Mouse (Mus musculus): ENCODE measurements around the gene Cdca7l.

The Cdca7l gene

DNA sequence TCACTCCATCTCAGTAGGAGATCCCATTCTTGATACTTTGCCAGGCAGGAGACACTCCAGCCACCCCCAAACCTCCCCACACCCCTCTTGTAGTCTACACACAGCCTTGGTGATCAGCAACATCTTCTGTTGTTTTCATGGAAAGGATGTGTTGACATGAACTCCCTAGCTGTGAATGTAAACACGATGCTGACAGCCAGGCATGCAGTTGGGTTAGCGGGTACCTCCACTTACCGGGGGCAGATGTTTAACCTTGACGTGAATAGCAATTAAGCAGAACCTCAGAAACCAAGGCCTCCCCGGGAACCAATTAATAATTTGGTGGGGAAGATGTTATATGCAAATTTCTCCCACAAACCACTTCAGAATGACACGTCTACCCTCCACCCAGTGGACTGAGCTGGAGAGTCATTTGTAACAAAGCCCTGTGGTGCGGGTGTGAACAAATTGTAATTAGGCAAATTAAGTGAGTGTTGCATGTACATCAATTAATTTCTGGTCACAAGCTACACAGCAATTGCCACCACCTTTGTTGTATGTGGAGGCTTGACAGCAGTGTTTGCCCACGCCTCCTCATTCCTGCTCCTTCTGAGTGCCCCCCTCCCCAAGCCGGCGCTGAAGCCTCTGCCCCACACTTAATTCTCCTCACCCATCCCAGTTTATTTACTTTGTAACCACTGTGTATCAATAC is 5.4 kb downstream of the Cdca7l start:
- no peak for DNase-seq (ENCODE audit: low read depth in 1 of 2, low spot score in 2 of 2)

DNA sequence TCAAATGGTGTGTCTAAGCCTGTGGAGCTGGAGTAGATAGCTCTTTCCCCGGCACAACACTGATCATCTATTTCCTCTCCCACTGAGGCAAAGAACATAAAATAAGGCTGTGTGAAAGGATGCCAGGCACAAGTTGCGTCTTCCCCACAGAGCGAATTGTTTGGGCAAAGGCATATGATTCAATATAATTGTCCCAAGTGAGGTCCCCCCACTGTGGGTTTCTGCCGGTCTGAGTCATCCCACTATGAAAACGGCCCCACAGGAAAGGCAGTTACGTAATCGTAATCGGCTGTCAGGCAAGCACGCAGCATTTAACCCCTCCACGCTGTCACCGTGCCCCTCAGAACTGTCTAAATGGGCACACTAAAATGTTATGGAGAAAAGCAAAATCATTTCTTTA is 6.0 kb downstream of the Cdca7l start:
- DNase-seq (ENCODE audit: low read depth in 1 of 2, low spot score in 2 of 2): no peak

DNA sequence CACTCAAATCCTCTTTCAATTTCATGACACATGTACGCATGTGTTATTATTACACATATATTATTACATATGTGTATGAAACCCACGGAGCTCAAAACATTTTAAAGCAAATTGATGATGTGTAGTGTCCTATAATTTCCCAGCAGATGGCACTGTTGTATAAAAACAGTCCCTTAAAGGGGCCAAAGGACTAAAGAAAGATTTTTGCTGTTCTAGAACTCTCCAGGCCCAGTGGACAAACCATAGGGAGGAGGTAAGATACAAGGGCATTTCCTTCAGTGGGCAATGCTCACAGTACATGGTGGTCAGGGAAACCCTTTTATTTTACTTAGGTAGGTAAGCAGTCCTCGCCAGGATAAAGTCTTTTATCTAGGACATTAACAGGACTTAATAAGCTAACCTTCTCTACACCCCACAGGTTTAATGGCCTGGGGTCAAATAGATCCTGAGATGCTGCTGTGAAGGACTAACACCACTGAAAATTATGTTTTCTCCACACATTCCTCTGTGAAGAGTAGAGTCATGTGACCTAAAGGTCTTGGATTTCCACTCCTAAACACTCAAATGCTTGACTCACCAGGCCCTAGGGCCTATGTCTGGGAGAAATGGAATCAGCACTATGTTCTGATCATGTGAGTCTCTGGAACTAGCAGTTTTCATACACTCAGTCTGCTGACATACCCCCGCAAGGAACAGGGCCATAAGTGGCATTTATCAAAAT is 16.2 kb downstream of the Cdca7l start:
- no peak for DNase-seq (ENCODE audit: low read depth in 1 of 2, low spot score in 2 of 2)

DNA sequence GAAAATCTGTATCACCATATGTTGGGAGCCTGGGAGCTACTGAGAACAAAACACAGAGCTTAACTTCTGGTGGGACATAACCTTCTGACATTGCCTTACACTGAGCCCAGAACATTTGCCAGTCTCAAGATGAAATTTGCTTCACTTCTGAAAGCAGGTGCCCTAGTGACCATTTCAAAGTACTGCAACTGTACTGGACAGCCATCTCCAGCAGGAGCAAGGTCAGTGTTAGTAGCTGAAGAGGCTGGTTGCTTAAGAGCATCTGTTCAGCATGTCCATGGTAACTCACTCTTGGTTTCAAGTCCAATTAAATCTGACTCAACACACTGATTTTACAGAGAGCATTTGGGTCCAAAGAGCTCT is 16.8 kb downstream of the Cdca7l start:
- DNase-seq (ENCODE audit: low read depth in 1 of 2, low spot score in 2 of 2): no peak

DNA sequence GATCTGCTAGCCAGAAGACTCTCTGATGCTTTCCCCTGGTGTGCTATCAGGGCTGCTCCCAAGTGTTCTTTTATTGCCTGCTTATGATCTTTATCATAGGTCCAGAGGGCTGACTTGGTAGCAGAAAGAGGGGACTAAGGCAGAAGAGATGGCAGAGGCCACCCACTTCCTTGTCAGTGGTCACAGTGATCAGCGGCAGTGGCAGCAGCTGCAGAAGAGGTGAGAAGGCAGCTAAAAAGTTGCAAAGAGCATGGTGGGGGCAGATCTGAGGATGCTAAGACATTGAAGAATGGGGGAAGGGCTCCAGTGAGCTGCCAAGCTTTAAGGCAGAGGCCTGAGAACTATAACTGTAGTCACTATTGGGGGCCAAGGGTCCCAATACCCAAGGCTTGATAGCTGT is 17.3 kb downstream of the Cdca7l start:
- DNase-seq (ENCODE audit: low read depth in 1 of 2, low spot score in 2 of 2): no peak

DNA sequence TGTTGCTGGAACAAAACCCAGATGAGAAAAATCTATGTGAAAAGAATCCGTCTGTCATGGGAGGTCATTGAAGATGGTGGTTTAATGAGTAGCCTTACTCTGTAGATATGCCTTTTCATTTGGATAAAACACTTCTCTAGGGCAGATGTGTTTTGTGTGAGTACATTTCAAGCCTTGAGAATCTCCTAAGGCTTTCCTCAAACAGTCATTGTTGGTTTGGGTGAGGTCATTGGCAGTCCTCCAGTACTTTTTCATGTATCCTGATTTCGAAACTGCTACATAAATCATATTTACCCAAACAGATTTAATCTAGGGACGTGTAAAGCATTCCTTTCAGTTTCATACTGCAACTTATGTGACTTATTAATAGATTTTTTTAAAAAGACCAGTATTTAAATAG is 24.3 kb downstream of the Cdca7l start:
- DNase-seq (ENCODE audit: low read depth in 1 of 2, low spot score in 2 of 2): no peak

DNA sequence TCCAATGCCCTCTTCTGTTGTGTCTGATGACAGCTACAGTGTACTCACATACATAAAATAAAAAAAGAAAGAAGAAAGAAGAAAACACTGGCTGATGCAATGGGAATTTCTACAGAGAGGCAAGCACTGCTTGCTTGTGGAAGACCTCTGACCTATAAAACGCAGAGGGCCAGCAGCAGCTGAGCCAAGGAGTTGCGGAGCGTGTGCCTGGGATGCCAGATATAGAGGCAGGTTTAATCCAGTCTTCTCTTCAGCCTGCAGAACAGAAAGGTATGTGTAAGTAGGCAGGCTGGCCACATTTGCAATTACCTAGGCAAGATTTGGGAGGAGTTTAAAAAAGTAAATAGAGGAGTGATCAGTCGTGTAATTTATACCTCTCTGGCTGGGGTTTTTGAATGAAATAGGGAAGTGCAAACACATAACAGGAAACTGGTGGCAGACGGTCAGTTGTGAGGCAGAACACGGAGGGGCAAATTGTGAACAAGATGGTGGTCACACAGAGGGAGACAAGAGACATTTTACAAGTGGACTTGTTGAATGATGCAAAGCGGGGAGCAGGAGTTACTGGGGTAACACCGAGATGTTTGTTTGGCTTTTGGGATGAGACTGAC is 27.4 kb downstream of the Cdca7l start:
- DNase-seq (ENCODE audit: low read depth in 1 of 2, low spot score in 2 of 2): no peak

DNA sequence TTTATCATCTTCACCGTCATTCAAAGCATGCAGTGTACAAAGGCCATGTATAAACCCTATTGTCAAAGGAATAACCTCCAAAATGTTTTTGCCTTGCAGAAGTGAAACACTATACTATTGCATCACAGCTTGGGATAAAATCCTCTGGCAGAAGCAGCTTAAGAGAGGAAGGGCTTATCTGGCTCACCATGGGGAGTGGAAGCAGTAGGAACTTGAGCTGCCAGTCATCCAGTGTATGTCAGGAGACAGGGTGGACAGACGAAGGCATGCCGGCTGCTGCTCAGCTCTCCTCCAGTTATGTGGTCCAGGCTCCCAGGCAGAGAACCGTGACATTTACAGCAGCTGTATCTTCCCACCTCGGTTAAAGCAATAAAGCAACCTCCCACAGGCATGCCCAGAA is 28.1 kb downstream of the Cdca7l start:
- DNase-seq (ENCODE audit: low read depth in 1 of 2, low spot score in 2 of 2): no peak

DNA sequence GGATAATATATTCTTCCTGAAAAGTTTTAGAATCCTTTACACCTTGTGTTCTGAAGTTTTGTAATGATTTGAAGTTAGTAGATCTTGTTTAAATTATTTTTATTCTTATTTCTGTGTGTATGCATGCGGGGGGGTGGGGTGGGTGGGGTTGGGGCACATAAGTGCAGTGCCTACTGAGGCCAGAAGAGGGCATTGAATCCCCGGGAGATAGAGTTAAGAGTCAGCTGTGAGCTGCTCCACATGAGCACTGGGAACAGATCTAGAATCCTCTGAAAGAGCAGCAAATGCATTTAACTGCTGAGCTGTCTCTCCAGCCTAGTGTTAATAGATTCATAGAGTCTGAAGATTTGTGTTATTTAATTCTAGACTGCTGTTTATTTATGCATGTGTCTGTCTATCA is 30.6 kb downstream of the Cdca7l start:
- no peak for DNase-seq (ENCODE audit: low read depth in 1 of 2, low spot score in 2 of 2)

DNA sequence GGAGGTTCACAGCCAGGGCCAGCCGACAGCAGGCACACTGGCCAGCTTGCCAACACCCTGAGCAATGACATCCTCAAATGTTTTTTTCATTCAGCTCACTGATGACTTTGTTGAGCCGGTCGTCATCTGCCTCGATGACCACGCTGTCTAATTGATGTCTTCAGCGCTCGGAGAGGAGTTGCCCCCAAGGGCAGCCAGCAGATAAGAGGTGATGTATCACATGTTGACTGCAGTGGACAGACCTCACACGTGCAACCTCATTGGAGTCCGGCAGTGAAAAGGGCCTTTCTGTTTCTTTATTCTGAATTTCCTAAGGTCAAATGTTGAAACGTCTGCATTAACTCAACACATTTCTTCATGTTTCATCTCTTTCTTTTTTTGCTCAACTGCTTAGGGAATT is 31.3 kb downstream of the Cdca7l start:
- no peak for DNase-seq (ENCODE audit: low read depth in 1 of 2, low spot score in 2 of 2)

DNA sequence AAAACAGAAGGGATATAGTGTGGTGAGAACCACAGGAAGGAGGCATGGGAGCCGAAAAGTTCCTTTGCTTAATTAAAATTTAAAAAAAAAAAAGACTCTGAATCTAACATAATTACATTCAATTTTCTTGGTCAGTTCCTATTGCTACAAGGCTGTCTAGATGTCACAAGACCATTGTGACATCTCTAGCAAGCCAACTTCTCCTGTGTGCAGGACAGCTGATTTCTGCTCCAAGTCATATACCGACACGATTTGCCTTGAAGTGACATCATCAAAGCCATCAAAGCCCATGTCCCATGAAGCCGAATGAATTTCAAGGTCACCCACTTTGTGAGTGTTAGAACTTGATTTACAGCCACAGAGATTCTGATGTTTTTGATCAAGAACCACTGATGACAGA is 33.3 kb downstream of the Cdca7l start:
- DNase-seq (ENCODE audit: low read depth in 1 of 2, low spot score in 2 of 2): no peak

DNA sequence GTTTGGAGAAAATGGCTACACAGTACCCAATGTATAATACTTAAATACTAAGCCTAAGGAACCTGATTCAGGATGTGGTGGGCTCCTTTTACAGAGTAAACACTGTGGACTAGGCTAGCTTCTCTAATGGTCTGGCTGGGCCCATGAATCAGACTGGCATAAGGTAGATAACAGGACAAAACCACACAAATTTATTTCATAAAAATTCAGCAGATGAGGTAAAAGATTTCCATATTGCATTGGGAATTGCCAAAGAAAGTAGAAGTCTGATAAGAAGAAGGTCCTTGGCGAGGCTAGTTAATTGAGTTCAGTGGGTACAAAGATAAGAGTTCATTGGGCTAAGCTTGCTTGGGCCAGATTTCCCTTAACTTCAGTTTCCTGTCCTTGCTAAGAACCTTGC is 36.6 kb downstream of the Cdca7l start:
- DNase-seq (ENCODE audit: low read depth in 1 of 2, low spot score in 2 of 2): no peak

DNA sequence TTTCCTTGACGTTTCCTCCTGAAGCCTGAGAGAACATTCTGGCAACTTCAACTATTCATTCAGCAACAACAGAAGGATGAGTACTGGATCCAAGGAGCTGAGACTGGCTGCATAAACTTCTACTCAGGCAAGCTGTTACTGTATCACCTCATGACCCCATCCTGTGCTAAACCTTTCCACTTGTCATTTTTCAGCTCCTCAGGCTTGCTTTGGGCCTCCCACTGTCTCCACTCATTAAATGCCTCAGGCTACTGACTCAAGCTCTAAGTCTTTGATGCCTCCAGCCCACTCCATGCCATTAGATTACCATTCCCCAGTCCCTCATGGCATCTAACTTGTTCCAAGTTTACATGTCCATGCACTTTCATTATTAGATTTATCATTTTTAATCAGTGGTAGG is 38.6 kb downstream of the Cdca7l start:
- no peak for DNase-seq (ENCODE audit: low read depth in 1 of 2, low spot score in 2 of 2)

DNA sequence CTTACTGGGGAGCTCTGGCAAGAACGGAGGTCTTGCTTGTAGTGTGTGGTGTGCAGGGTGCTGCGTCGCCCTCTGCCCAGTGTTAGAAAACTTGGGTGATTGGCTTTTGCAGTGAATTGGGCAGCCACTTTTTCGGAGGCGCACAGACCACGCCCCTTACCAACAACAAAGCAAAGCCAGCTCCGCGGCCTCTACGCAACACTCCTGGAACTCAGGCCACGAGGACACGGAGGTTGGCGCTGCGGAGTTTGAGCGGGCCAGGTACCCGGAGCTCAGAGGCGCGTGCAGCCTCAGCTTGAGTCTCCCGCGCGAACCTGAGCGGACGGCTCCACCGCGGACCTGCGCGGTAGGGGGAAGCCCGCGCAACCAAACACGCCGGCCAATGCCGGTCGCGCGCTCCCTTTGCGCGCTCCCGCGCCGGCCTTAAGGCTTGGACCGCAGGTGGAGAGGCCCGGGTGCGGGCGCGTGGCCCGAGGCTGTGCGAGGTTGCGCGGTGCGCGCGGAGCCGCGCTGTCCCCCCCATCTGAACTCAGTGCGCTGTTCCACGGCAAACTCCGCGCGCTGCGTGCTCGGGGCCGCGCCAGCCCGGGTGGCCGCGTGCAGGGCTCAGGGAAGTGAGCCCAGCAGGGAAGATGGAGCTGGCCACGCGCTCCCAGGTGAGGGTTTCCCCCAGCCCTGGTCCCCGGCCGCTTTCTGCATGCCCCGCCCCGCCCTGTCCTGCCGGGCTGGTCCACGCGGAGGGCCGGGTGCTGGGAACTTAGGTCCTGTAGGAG is 39.4 kb downstream of the Cdca7l start:
- DNase-seq (ENCODE audit: low read depth in 1 of 2, low spot score in 2 of 2): peak; percentile 22 to 32

DNA sequence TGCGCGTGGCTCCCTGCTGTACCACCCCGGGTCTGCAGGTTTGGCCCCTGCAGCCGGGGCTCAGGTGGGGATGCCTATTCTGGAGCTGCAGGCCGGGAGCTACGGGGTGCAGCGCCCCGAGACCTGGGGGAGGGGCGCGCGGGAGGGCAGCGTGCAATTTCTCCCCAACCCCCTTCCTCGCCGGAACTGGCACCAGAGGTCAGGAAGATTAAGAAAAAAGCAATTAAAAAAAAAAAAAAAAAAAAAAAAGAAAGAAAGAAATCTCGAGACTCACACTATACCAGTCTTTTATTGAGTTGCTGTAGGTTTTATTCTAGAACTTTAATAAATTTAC is 40.0 kb downstream of the Cdca7l start:
- no peak for DNase-seq (ENCODE audit: low read depth in 1 of 2, low spot score in 2 of 2)

DNA sequence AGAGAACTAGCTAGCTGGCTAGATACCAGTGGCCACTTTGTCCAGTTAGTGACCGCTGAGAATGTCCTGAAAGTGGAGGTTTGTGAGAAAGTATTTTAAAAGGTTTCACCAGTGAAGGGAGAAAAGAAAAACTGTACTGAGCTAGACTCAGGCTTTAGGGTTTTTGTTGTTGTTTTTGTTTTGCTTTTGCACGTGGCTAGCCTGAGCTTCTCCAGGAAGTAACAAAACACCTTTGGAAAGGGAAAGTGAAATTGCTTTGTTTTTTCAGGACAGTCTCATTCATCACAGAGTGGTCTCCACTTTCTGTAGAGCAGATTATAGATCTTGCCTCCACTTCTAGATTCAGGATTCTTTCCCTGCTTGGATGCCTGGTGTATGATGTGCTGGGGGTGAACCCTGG is 40.8 kb downstream of the Cdca7l start:
- DNase-seq (ENCODE audit: low read depth in 1 of 2, low spot score in 2 of 2): no peak

DNA sequence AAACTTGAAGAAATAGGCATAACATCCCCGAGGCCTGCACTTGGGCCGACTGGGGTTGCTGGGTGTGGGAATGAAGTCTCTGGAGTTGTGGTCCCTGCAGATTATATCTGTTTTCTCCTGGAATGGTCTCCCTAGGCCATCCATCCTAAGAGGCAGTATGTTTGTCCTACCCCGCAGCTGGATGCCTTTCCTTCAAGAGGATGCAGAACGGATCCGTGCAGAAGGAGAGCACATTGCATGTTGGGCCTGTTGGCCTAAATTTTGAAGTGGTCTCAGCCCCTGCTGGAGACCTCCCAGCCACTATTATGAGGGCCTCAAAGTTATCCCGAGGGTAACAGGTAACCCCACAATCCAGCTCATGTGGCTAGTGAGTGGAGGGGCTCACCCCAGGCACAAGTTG is 44.5 kb downstream of the Cdca7l start:
- DNase-seq (ENCODE audit: low read depth in 1 of 2, low spot score in 2 of 2): no peak

DNA sequence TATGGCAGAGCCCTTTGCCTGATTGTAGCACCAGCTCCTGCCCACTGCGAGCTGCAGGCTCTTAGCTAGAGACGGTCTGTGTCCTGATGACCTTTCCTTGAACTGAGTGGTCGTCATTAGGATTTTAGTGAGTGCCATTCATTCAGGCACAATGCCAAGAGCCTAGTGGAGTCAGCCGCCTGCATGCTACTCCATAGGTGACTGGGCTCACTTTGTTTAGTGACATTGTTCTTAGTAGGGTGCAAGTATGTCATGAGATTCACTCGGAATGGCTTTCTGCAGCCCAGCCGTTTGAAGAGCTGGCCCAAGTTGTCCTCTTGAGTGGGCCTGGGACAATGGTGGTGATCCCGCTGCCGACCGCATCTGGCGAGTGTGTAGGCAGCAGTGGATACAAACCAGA is 46.4 kb downstream of the Cdca7l start:
- no peak for DNase-seq (ENCODE audit: low read depth in 1 of 2, low spot score in 2 of 2)

DNA sequence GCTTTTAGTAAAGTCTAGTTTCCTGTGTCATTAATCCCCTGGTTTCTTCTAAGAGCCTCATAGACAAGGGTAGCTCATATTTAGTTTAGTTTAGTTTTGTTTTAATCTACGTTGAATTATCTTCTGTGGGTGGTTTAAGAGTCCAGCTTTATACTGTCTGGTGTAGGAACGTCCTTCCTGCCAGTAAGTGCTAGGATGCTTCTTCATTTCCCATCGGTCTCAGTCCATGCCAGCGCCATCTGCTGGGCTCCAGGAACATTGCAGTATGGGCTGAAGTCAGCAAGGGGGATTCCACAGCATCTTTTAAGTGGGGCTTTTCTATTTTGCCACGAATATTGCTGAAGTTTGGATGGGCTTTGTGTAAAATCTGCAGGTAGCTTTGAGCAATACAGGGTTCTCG is 49.2 kb downstream of the Cdca7l start:
- DNase-seq (ENCODE audit: low read depth in 1 of 2, low spot score in 2 of 2): peak in 1 of 2 experiments; percentile 20

DNA sequence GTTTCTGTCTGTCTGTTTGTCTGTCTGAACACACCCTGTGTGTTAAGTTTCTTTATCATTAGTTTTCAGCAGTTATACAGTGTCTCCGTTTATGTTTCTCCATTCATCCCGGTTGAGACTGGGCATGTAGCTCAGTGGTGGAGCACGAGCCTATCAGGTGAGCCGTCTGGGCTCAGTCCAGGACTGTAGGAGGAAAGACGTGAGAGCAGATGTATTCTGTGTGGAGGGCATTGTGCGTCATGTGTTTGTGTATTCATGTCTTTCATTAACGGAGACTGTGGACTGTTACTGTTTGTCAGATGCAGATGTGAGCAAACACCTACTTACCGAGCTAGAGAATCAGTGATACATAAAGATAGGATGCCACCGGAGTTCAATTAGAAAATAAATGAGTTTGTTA is 52.9 kb downstream of the Cdca7l start:
- DNase-seq (ENCODE audit: low read depth in 1 of 2, low spot score in 2 of 2): no peak

DNA sequence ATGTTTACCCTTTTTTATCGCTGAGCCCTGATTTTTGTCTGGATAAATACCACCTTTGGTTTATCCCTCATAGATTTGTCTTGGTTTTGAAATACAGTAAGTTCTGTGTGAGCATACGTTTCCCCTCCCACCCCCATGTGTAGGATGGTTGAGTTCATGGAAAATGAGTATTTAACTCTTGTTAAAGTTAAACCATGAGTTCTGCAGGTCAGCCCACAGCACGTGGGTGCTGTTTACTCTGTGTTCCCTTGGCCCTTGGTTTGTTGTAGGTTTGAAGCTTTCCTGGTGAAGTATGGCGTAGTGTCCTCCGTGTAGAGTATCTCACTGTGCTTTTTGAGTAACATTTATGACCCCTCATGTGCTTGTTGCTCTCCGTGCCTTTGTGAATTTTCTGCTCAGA is 53.8 kb downstream of the Cdca7l start:
- DNase-seq (ENCODE audit: low read depth in 1 of 2, low spot score in 2 of 2): no peak

DNA sequence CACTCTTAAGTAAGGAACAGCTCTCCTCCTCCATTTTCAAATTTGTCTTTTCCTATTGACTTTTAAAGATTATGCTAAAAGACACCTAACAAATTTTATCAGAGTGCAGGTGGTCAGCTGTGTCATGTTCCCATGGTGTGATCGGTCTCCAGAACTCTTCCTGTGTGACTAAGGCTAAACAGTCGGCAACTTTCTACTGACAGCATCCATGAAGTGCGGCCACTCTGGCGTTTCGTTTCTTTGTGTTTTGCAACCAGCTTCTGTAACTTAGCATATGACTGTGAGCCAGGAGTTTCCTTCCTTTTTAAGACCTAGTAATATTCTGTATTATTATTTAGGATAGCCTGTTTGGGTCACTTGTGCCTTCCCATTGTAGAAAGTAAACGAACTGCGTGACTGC is 56.8 kb downstream of the Cdca7l start:
- no peak for DNase-seq (ENCODE audit: low read depth in 1 of 2, low spot score in 2 of 2)

Data from monocyte, adult 2 months (primary cell).